Mouse (Mus musculus) forebrain, embryonic 14.5 days (tissue): ENCODE results near the gene Papolb. TPM values are rescaled to one million over a fixed set of nuclear protein-coding genes. Genes with fewer than 3 reads are reported as not detected.

Source experiments
- ATAC-seq: fragments of 200-750 bp; cut with Nextera tagmentation; 2 replicates; pipeline ENCODE4 v1.8.0; 2017; ENCODE audit warnings: mild to moderate bottlenecking, moderate library complexity
- DNase-seq: peaks from one replicate; pipeline ENCODE4 v3.0.0-alpha.2; 2015; ENCODE audit warnings: low spot score
- H3K27ac ChIP-seq: fragments of 300-500 bp; sonication (generic); 2 replicates; pipeline ENCODE4 v1.5.1; 2014; ENCODE audit warnings: low read depth, mild to moderate bottlenecking, control low read depth, low read length, moderate library complexity
- H3K27me3 ChIP-seq: fragments of 300-500 bp; sonication (generic); replicated peaks from 2 replicates; pipeline ENCODE4 v1.6.1; 2014; ENCODE audit warnings: low read length, control low read depth, mixed read lengths; ENCODE audit not compliant: control insufficient read depth, insufficient read depth
- H3K36me3 ChIP-seq: fragments of 300-500 bp; sonication (generic); 2 replicates; pipeline ENCODE4 v1.6.1; 2014; ENCODE audit warnings: low read length, control low read depth; ENCODE audit not compliant: control insufficient read depth, insufficient read depth
- H3K4me1 ChIP-seq: fragments of 300-500 bp; sonication (generic); 2 replicates; pipeline ENCODE4 v1.6.1; 2014; ENCODE audit warnings: antibody characterized with exemption, low read length, control low read depth; ENCODE audit not compliant: control insufficient read depth, insufficient read depth
- H3K4me2 ChIP-seq: fragments of 300-500 bp; sonication (generic); 2 replicates; pipeline ENCODE4 v1.6.1; 2014; ENCODE audit warnings: mild to moderate bottlenecking, control low read depth, low read length
- H3K4me3 ChIP-seq: fragments of 300-500 bp; sonication (generic); 2 replicates; pipeline ENCODE4 v1.5.1; 2014; ENCODE audit warnings: low read depth, low read length, control low read depth
- H3K9ac ChIP-seq: fragments of 300-500 bp; sonication (generic); 2 replicates; pipeline ENCODE4 v1.6.1; 2014; ENCODE audit warnings: mild to moderate bottlenecking, low read length, control low read depth, moderate library complexity
- H3K9me3 ChIP-seq: fragments of 300-500 bp; sonication (generic); replicated peaks from 2 replicates; pipeline ENCODE4 v1.6.1; 2016; ENCODE audit warnings: low read length, control low read depth, mixed read lengths; ENCODE audit not compliant: control insufficient read depth
- WGBS: fragments of 180-500 bp; shearing (Covaris S2); extraction: QIAGEN DNeasy Blood & Tissue Kit; methylation state at CpG from one replicate; pipeline ENCODE4 v1.1.7; 2014; 5-methylcytosine and 5-hydroxymethylcytosine counted together
- polyA plus RNA-seq: library from polyadenylated mRNA; unstranded; fragments of >200 nt; fragmentation: Nextera tagmentation; extraction: Ambion mirVana; gene quantifications from 2 replicates; pipeline ENCODE4 v1.2.1, GENCODE M21; 2014

The Papolb gene
- polyA plus RNA-seq, 1 experiment from 2014 or later, result 0.15 TPM

- Histone ChIP-seq H3K27ac (no peak overlapping the region), H3K4me2 (no peak overlapping the region), H3K9me3 (no peaks in the 10 kb centered on the region), H3K4me1 (no peaks in the 10 kb centered on the region), H3K9ac (no peak overlapping the region), H3K4me3 (no peak overlapping the region), H3K27me3 (peaks cover 5% of the 10 kb centered on the region; the same call in 1 of the 2 replicates), H3K36me3 (no peaks in the 10 kb centered on the region)
- 78% methylated on average over 8 of the region's 8 CpGs for WGBS
- DNase-seq (no peak), ATAC-seq (no peak)
Observed at GRCm38 (mm10) chr5:142524711-142525464, 5.0 kb downstream of the Papolb start.

- no peaks in the 10 kb centered on the region for H3K4me1 ChIP-seq
- H3K27ac ChIP-seq, result no peak overlapping the region
- H3K4me3 ChIP-seq, result no peak overlapping the region
- 87% methylated on average over 11 of the region's 11 CpGs for WGBS
- H3K4me2 ChIP-seq, result no peak overlapping the region
- no peak for DNase-seq
- H3K9me3 ChIP-seq, result no peaks in the 10 kb centered on the region
- H3K27me3 ChIP-seq, result no peaks in the 10 kb centered on the region
- no peak overlapping the region for H3K9ac ChIP-seq
- ATAC-seq, result no peak
- H3K36me3 ChIP-seq, result no peaks in the 10 kb centered on the region
Observed at GRCm38 (mm10) chr5:142521195-142521866, 8.5 kb downstream of the Papolb start.

GRCm38 (mm10) chr5:142520360-142520759 lies 9.5 kb downstream of the Papolb start:
- no peak overlapping the region for H3K4me2 ChIP-seq
- H3K27me3 ChIP-seq, result no peaks in the 10 kb centered on the region
- no peak overlapping the region for H3K27ac ChIP-seq
- no peak overlapping the region for H3K9ac ChIP-seq
- H3K36me3 ChIP-seq, result no peaks in the 10 kb centered on the region
- no peak for ATAC-seq
- no peak for DNase-seq
- H3K4me3 ChIP-seq, result no peak overlapping the region
- WGBS, result 82% methylated on average over 4 of the region's 4 CpGs
- H3K9me3 ChIP-seq, result no peaks in the 10 kb centered on the region
- no peaks in the 10 kb centered on the region for H3K4me1 ChIP-seq

- ATAC-seq, result no peak
- H3K27me3 ChIP-seq, result no peaks in the 10 kb centered on the region
- H3K36me3 ChIP-seq, result no peaks in the 10 kb centered on the region
- no peak overlapping the region for H3K27ac ChIP-seq
- WGBS, result 69% methylated on average over 6 of the region's 6 CpGs
- H3K4me1 ChIP-seq, result no peaks in the 10 kb centered on the region
- no peaks in the 10 kb centered on the region for H3K9me3 ChIP-seq
- no peak for DNase-seq
- no peak overlapping the region for H3K9ac ChIP-seq
- H3K4me2 ChIP-seq, result no peak overlapping the region
- H3K4me3 ChIP-seq, result no peak overlapping the region
Observed at GRCm38 (mm10) chr5:142518973-142519372, 10.9 kb downstream of the Papolb start.

- Histone ChIP-seq H3K36me3 (no peaks in the 10 kb centered on the region), H3K4me3 (no peak overlapping the region), H3K9ac (no peak overlapping the region), H3K27me3 (no peaks in the 10 kb centered on the region), H3K9me3 (no peaks in the 10 kb centered on the region), H3K27ac (no peak overlapping the region), H3K4me2 (no peak overlapping the region), H3K4me1 (peaks cover 7% of the 10 kb centered on the region)
- DNase-seq, result no peak
- WGBS, result 84% methylated on average over 4 of the region's 4 CpGs
- ATAC-seq, result no peak
Observed at GRCm38 (mm10) chr5:142512112-142512511, 17.8 kb downstream of the Papolb start.

- Histone ChIP-seq H3K4me3 (no peak overlapping the region), H3K27me3 (no peaks in the 10 kb centered on the region), H3K9ac (peak overlapping the region; percentile 64; the same call in 1 of the 2 replicates), H3K4me1 (peaks cover 7% of the 10 kb centered on the region), H3K4me2 (no peak overlapping the region), H3K9me3 (no peaks in the 10 kb centered on the region), H3K36me3 (no peaks in the 10 kb centered on the region), H3K27ac (peak overlapping the region; percentile 68; the same call in 1 of the 2 replicates)
- DNase-seq (no peak), ATAC-seq (peak; percentile 32; the same call in 1 of the 2 replicates)
- 49% methylated on average over 7 of the region's 7 CpGs for WGBS
Observed at GRCm38 (mm10) chr5:142510061-142510414, 19.8 kb downstream of the Papolb start.

- H3K4me2 ChIP-seq, result peak overlapping the region; percentile 34
- no peaks in the 10 kb centered on the region for H3K36me3 ChIP-seq
- H3K4me1 ChIP-seq, result peaks cover 7% of the 10 kb centered on the region
- 8% methylated on average over 15 of the region's 15 CpGs for WGBS
- H3K4me3 ChIP-seq, result no peak overlapping the region
- ATAC-seq, result peak; percentile 40
- H3K9ac ChIP-seq, result peak overlapping the region; percentile 64
- H3K27me3 ChIP-seq, result no peaks in the 10 kb centered on the region
- H3K9me3 ChIP-seq, result no peaks in the 10 kb centered on the region
- peak overlapping the region; percentile 68 for H3K27ac ChIP-seq
- peak; percentile 27 for DNase-seq
Observed at GRCm38 (mm10) chr5:142509141-142510060, 20.5 kb downstream of the Papolb start.

GRCm38 (mm10) chr5:142505695-142506423 lies 24.0 kb downstream of the Papolb start:
- Histone ChIP-seq H3K4me1 (peaks cover 7% of the 10 kb centered on the region), H3K27ac (no peak overlapping the region), H3K4me2 (no peak overlapping the region), H3K36me3 (no peaks in the 10 kb centered on the region), H3K9me3 (no peaks in the 10 kb centered on the region), H3K9ac (no peak overlapping the region), H3K4me3 (no peak overlapping the region), H3K27me3 (no peaks in the 10 kb centered on the region)
- ATAC-seq (no peak), DNase-seq (no peak)
- 92% methylated on average over 3 of the region's 3 CpGs for WGBS
